Mouse (Mus musculus) intestine, embryonic 16.5 days (tissue): Measurements from ENCODE around the gene Mdk. TPM values are rescaled to one million over a fixed set of nuclear protein-coding genes. Genes with fewer than 3 reads are reported as not detected.

Experiments used
- ATAC-seq: fragments of 200-750 bp; cut with Nextera tagmentation; 2 replicates; pipeline ENCODE4 v1.8.0; 2017; ENCODE audit warnings: moderate TSS enrichment, moderate library complexity
- H3K27ac ChIP-seq: fragments of 300-500 bp; sonication (generic); 2 replicates; pipeline ENCODE4 v1.5.1; 2014; ENCODE audit warnings: mild to moderate bottlenecking, low read length
- H3K27me3 ChIP-seq: fragments of 300-500 bp; sonication (generic); replicated peaks from 2 replicates; pipeline ENCODE4 v1.6.1; 2014; ENCODE audit warnings: low read length, control low read depth, mixed read lengths; ENCODE audit not compliant: control insufficient read depth, insufficient read depth
- H3K36me3 ChIP-seq: fragments of 300-500 bp; sonication (generic); 2 replicates; pipeline ENCODE4 v1.6.1; 2014; ENCODE audit warnings: low read length, control low read depth; ENCODE audit not compliant: control insufficient read depth, insufficient read depth
- H3K4me1 ChIP-seq: fragments of 300-500 bp; sonication (generic); 2 replicates; pipeline ENCODE4 v1.6.1; 2014; ENCODE audit warnings: low read length, control low read depth, mixed read lengths; ENCODE audit not compliant: control insufficient read depth, insufficient read depth
- H3K4me2 ChIP-seq: fragments of 300-500 bp; sonication (generic); 2 replicates; pipeline ENCODE4 v1.6.1; 2014; ENCODE audit warnings: low read depth, low read length, control low read depth
- H3K4me3 ChIP-seq: fragments of 300-500 bp; sonication (generic); 2 replicates; pipeline ENCODE4 v1.5.1; 2014; ENCODE audit warnings: mild to moderate bottlenecking, low read length
- H3K9ac ChIP-seq: fragments of 300-500 bp; sonication (generic); 2 replicates; pipeline ENCODE4 v1.6.1; 2014; ENCODE audit warnings: low read depth, low read length
- H3K9me3 ChIP-seq: fragments of 300-500 bp; sonication (generic); 2 replicates; pipeline ENCODE4 v1.6.1; 2016; ENCODE audit warnings: low read length, control low read depth; ENCODE audit not compliant: control insufficient read depth
- WGBS: fragments of 180-500 bp; shearing (Covaris S2); extraction: QIAGEN DNeasy Blood & Tissue Kit; methylation state at CpG from one replicate; pipeline ENCODE4 v1.1.7; 2014; 5-methylcytosine and 5-hydroxymethylcytosine counted together
- polyA plus RNA-seq: library from polyadenylated mRNA; unstranded; fragments of >200 nt; fragmentation: Nextera tagmentation; extraction: Ambion mirVana; gene quantifications from 2 replicates; pipeline ENCODE4 v1.2.1, GENCODE M21; 2015

Mdk gene
- polyA plus RNA-seq: 370 and 437 TPM in 2 replicates

DNA sequence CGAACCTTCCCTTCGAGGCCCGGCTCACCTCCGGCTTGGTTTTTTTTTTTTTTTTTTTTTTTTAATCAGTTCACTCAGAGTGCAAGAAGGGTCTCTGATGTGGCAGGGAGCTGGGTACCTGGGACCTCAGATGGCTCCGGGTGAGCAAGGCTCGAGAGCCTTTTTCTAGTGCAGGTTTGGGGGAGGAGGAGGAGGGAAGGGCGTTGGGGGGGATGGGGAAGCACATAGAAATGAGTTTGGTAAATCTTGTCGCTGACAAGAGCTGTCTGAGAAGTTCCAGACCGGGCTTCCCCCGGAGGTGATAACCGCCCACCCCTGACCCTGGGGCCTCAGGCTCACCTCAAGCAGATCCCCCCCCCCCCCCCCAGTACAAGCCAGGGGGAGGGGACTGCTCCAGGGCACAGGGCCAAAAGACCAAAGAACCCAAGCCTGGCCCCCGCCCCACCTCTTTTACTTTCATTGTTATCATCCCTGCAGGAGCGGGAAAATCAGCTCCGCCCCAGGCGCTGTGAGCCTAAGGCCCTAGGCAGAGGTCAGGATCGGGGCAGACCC is at the start of gene Mdk:
Gene Mdk, minus strand, starts transcription at position 138 of the 552 bp plus-strand sequence.
- Histone ChIP-seq H3K27ac (peak within 1 kb of the TSS; percentile 86), H3K27me3 (no peaks in the 10 kb centered on the region), H3K4me2 (peak within 1 kb of the TSS; percentile 77), H3K9ac (peak within 1 kb of the TSS; percentile 79), H3K4me3 (peak within 1 kb of the TSS; percentile 63), H3K9me3 (no peaks in the 10 kb centered on the region), H3K36me3 (peaks cover 21% of the 10 kb centered on the region), H3K4me1 (peaks cover 47% of the 10 kb centered on the region)
- peak; percentile 26; the same call in 1 of the 2 replicates for ATAC-seq
- 5% methylated on average over 16 of the region's 16 CpGs for WGBS

DNA sequence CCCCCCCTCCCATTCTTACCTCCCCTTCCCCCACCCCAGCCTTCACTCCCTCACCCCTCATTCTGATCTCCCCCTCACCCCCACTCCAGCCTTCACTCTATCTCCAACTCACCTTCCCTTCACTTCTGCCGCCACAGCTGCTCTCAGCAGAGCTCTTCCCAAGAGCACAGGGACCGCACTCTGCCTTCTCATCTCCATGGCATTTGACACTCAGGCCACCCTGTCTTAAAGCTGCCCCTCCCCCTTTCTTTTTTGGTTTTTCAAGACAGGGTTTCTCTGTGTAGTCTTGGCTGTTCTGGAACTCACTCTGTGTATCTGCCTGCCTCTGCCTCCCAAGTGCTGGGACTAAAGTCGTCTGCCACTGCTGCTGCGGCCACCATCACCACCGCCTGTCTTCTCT is 48.7 kb upstream of the Mdk start:
- no peak overlapping the region for H3K4me3 ChIP-seq
- H3K27ac ChIP-seq: no peak overlapping the region
- H3K36me3 ChIP-seq: no peaks in the 10 kb centered on the region
- no peak overlapping the region for H3K4me2 ChIP-seq
- H3K27me3 ChIP-seq: peaks cover 13% of the 10 kb centered on the region
- no peak overlapping the region for H3K9ac ChIP-seq
- no peaks in the 10 kb centered on the region for H3K9me3 ChIP-seq
- peaks cover 25% of the 10 kb centered on the region for H3K4me1 ChIP-seq
- ATAC-seq: no peak
- WGBS: 57% methylated on average over 5 of the region's 5 CpGs

DNA sequence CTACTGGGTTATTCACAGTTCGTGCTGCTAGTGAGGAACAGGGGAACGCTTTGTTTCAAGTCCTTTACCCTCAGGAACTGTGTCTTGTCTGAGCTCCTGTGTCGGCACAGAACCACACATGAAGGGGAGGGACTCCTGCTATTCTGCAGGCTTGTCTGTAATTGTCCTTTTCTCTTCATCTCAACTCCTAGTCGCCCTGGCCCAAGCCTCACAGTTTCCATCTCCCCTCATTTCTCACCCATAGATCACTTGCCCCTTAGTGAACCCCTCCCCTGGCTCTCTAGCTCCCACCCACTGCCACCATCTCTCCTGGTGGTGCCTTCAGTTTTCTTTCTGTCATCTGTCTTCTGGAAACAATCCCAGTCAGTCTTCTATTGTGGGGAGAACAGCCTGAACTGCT is 48.1 kb upstream of the Mdk start:
- no peaks in the 10 kb centered on the region for H3K36me3 ChIP-seq
- peaks cover 29% of the 10 kb centered on the region for H3K4me1 ChIP-seq
- no peak for ATAC-seq
- no peaks in the 10 kb centered on the region for H3K9me3 ChIP-seq
- H3K27ac ChIP-seq: no peak overlapping the region
- H3K9ac ChIP-seq: no peak overlapping the region
- H3K4me2 ChIP-seq: no peak overlapping the region
- 31% methylated on average over 4 of the region's 4 CpGs for WGBS
- peaks cover 19% of the 10 kb centered on the region for H3K27me3 ChIP-seq
- no peak overlapping the region for H3K4me3 ChIP-seq

DNA sequence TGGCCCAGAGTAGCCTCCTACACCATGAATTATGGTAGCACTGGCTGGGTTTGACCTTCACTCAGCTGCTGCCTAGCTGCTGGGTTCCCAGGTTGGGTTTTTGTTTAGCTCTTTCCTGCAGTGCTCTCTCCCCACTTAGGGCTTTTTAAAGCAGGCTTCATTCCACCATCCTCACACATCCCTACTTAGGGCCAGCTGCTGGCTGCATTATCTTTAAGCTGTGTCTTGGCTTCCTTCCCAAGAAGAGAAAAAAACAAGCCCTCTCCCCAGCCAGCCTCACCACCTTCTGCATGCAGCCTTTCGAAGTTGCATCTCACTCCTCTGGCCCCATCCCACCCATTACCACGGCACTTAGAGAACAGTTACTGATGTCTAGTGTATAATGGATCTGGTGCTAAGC is 46.5 kb upstream of the Mdk start:
- Histone ChIP-seq H3K4me1 (peaks cover 16% of the 10 kb centered on the region), H3K9me3 (no peaks in the 10 kb centered on the region), H3K36me3 (no peaks in the 10 kb centered on the region), H3K27me3 (peaks cover 29% of the 10 kb centered on the region), H3K9ac (no peak overlapping the region), H3K4me2 (no peak overlapping the region), H3K4me3 (no peak overlapping the region), H3K27ac (no peak overlapping the region)
- peak; percentile 15; the same call in 1 of the 2 replicates for ATAC-seq
- 35% methylated on average over 2 of the region's 2 CpGs for WGBS

DNA sequence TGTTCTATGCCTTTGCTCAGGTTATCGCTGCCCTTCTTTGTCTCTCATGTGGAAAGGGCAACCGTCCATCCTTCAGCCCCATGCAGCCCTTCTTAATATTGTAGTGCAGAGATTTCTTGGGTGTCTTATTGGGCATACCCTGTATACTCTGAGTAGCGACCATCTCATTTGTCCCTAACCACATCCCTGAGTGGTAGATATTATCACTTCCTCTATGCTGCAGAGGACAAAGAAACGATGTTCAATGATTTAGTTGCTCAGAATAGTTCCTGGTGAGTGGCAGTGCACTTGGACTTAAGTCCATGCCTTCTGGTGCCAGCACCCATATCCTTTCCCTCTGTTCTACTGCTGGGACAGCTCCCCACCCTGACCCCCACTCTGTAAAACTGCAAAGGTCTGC is 45.9 kb upstream of the Mdk start:
- Histone ChIP-seq H3K4me3 (no peak overlapping the region), H3K36me3 (no peaks in the 10 kb centered on the region), H3K4me1 (peaks cover 16% of the 10 kb centered on the region), H3K4me2 (no peak overlapping the region), H3K9ac (no peak overlapping the region), H3K27me3 (peaks cover 29% of the 10 kb centered on the region), H3K27ac (no peak overlapping the region), H3K9me3 (no peaks in the 10 kb centered on the region)
- WGBS: 74% methylated on average over 4 of the region's 4 CpGs
- no peak for ATAC-seq

DNA sequence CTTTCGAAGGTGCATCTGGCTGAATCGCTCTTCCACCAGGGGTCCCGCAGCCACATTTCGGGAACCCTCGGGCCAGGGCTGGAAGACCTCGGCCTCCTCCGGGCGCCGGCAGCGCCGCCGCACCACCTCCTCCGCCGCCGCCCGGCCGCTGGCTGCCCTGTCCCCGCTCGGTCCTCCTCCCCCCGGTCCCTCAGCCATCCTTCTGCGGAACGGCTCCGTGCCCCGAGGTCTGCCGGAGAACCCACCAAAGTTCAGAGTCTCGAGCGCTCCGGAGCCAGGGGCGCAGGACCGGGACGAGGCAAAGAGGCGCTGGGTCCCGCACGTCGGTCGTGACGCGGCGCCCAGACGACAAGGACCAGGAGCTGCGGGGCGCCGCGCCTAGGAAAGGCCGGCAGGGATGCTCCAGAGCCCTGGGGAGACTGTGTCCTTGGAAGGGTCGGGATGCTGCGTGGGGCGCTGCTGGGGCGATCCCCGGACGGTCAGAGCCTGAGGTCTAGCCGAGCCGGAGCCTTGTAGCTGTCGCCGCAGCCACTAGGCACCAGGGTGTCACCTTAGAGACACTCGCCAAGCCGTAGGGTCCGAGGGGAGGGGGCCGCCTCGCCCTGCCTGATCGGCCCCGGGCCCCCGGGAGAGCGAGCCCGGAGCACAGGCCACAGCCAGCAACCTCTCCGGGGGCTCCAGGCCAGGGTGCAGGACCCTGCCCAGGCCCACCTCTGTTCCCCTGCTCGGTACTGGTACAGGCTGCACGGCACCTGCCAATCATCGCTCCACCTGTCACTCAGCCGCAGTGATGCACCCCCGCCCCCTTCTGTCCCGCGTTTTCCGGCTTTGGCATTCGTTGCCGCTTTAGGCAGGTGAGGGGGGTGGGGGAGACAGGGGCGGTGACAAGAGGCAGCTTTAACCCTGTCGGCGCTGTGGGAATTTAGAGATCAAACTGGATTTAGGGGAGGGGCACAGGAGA is 43.8 kb upstream of the Mdk start, which contains the start of gene Dgkz:
Gene Dgkz, minus strand, starts transcription at position 284 of the 961 bp plus-strand sequence.
- 0 out of 2 replicates have a peak, but pooled peaks have one; percentile 2 for ATAC-seq
- Histone ChIP-seq H3K27ac (no peak within 1 kb of the TSS), H3K4me3 (peak within 1 kb of the TSS; percentile 51), H3K36me3 (no peaks in the 10 kb centered on the region), H3K9ac (peak within 1 kb of the TSS; percentile 63), H3K9me3 (no peaks in the 10 kb centered on the region), H3K4me1 (peaks cover 33% of the 10 kb centered on the region), H3K4me2 (peak within 1 kb of the TSS; percentile 82), H3K27me3 (peaks cover 29% of the 10 kb centered on the region)
- 2% methylated on average over 79 of the region's 79 CpGs for WGBS

DNA sequence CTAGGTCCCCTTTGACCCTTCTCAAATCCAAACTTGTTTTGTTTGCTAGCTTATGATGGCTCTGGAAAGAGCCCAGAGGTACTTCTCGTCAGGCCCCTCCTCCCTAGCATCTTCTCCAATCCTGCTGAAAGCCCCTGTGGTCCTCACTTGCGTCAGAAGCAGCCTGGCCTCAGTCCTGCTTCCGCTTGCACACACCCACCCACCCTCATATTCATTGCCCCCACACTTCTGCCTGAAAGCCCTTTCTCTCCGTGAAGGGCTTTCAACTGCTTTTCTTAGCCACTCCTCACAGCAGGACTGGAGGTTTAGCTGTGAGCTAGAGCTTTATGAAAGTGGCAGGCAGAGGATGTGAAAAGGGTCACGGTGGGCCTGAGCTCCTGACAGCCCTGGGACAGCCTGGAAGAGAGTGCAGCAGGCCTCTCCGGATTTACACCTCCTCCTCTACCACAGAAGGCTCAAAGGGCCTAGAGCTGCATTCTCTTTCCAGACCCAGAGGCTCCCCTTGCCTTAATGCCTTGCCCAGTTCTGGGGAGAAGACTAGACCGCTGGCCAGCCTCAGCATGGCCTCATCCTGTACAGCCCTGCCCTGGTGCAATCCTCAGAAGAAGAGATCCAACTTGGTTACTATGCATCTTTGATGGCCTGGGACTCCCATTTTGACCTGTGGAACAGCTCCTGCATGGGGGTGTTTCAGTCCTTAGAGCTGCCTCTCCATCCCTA is 41.5 kb upstream of the Mdk start:
- peaks cover 29% of the 10 kb centered on the region for H3K27me3 ChIP-seq
- no peaks in the 10 kb centered on the region for H3K9me3 ChIP-seq
- peaks cover 33% of the 10 kb centered on the region for H3K4me1 ChIP-seq
- no peaks in the 10 kb centered on the region for H3K36me3 ChIP-seq
- no peak overlapping the region for H3K4me2 ChIP-seq
- H3K27ac ChIP-seq: no peak overlapping the region
- no peak overlapping the region for H3K4me3 ChIP-seq
- no peak for ATAC-seq
- 58% methylated on average over 7 of the region's 7 CpGs for WGBS
- H3K9ac ChIP-seq: no peak overlapping the region

DNA sequence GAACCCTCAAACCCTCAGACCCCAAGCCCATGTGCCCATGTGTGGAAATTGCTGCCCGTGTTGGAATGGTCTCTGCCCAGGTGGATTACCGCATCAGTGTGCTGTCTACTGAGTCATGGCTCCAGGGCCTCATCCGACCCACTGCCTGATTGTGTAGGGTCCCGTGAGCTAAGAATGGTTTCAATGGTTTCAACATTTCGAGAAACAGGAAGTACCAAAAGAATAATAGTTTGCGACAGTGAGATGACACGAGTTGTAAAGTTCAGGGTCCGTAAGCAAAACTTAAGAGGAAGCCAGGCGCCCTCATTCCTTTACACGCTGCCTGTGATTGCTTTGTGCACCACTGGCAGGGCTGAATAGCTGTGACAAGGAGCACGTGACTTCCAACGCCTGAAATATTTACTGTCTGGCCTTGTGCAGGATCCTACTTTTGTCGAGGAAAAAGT is 40.0 kb upstream of the Mdk start:
- Histone ChIP-seq H3K4me2 (peak overlapping the region; percentile 25; the same call in 1 of the 2 replicates), H3K27me3 (peaks cover 27% of the 10 kb centered on the region)
- peak; percentile 74 for ATAC-seq

More for the DNA sequence above, 40.0 kb upstream of the Mdk start:
- 18% methylated on average over 13 of the region's 13 CpGs for WGBS
- no peaks in the 10 kb centered on the region for H3K36me3 ChIP-seq
- H3K9ac ChIP-seq: peak overlapping the region; percentile 58
- peaks cover 34% of the 10 kb centered on the region for H3K4me1 ChIP-seq
- peak overlapping the region; percentile 81 for H3K27ac ChIP-seq
- H3K4me3 ChIP-seq: no peak overlapping the region
- no peaks in the 10 kb centered on the region for H3K9me3 ChIP-seq
